Mouse (Mus musculus): ENCODE measurements around the gene Dip2c. TPM values are rescaled to one million over a fixed set of nuclear protein-coding genes. Genes with fewer than 3 reads are reported as not detected.
A peak's percentile ranks its signal among the peaks of the same experiment; 100 is the strongest.

The Dip2c gene
- polyA plus RNA-seq, 1 experiment from 2014 or later: 8.6 TPM

DNA sequence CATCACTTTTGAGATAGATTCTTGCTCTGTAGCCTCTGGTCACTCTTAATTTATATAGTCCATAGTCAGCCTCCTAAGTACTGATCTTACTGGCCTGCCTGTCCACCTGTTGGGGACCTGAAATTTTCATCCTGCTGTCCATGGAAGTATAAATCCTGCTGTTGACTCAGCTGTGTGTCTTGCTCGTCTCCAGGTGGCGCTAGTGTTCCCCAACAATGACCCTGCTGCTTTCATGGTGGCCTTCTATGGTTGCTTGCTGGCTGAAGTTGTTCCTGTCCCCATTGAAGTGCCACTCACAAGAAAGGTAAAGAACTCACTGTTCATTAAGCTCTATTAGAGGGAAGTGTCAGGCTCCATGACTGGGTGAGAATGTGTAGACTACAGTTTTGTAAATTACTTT, 286.6 kb downstream of the Dip2c start:
- no peak overlapping the region for H3K27ac ChIP-seq (ENCODE audit: low read depth)
- 10% methylated on average over 2 of the region's 2 CpGs for WGBS
- 0 out of 2 replicates have a peak, but pooled peaks cover 3% of the 10 kb centered on the region for H3K36me3 ChIP-seq (ENCODE audit: insufficient read depth)
- H3K4me3 ChIP-seq (ENCODE audit: low read depth, low read length): no peak overlapping the region
- no peaks in the 10 kb centered on the region for H3K4me1 ChIP-seq (ENCODE audit: insufficient read depth)
- H3K9me3 ChIP-seq (ENCODE audit: low read depth, low read length): no peaks in the 10 kb centered on the region
- no peak overlapping the region for H3K9ac ChIP-seq
- TF ChIP-seq CTCF (IDR thresholded peaks at IDR 0.05; ENCODE audit: low read depth): peak; percentile 58
- no peak for ATAC-seq (ENCODE audit: insufficient read depth)
- H3K27me3 ChIP-seq (ENCODE audit: insufficient read depth, low read length): no peaks in the 10 kb centered on the region
- H3K4me2 ChIP-seq: no peak overlapping the region
- DNase-seq: peak; percentile 51

DNA sequence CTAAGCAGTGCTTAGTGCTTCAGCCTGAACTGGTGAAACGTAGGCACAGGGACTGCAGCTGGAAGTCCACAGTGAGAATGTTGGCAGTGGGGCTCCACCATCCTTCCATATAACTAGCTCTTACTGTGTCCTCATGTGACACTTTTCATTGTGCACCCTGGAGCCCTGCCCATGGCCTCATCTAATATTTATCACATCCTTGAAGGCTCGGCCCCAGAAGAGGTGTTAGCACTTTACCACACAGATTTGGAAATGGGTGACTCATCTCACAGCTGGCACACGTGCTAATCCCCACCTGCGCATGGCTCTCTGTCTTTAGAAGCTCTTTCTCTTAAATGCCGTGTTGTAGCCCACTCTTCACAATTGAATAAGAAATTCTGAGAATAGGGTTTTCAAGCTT, 292.5 kb downstream of the Dip2c start:
- Histone ChIP-seq H3K4me1 (ENCODE audit: insufficient read depth) (no peaks in the 10 kb centered on the region), H3K9ac (no peak overlapping the region), H3K36me3 (ENCODE audit: insufficient read depth) (peaks cover 8% of the 10 kb centered on the region; the same call in 1 of the 2 replicates), H3K4me3 (ENCODE audit: low read depth, low read length) (no peak overlapping the region), H3K27me3 (ENCODE audit: insufficient read depth, low read length) (no peaks in the 10 kb centered on the region), H3K27ac (ENCODE audit: low read depth) (no peak overlapping the region), H3K4me2 (no peak overlapping the region), H3K9me3 (ENCODE audit: low read depth, low read length) (no peaks in the 10 kb centered on the region)
- ATAC-seq (ENCODE audit: insufficient read depth): no peak
- TF ChIP-seq CTCF (IDR thresholded peaks at IDR 0.05; ENCODE audit: low read depth): no peak
- DNase-seq: no peak
- WGBS: 78% methylated on average over 5 of the region's 5 CpGs

DNA sequence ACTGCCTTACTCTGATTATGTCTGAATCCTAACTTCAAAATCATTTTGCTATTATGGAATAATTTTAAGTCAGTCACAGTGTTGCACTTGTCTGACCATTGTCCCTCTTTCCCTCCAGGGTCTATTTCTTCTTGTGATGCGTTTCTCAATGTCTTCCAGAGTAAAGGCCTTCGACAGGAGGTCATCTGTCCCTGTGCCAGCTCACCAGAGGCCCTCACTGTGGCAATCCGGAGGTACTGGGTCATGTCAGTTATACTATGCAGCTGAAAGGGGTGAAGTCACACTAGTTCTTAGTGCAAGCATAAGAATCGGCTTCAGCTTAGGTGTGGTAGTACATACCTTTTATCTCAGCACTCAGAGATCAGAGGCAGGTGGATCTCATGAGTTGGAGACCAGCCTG, 300.4 kb downstream of the Dip2c start:
- no peak overlapping the region for H3K27ac ChIP-seq (ENCODE audit: low read depth)
- no peak for DNase-seq
- no peak for TF ChIP-seq CTCF (IDR thresholded peaks at IDR 0.05; ENCODE audit: low read depth)
- no peaks in the 10 kb centered on the region for H3K27me3 ChIP-seq (ENCODE audit: insufficient read depth, low read length)
- H3K4me1 ChIP-seq (ENCODE audit: insufficient read depth): no peaks in the 10 kb centered on the region
- no peaks in the 10 kb centered on the region for H3K36me3 ChIP-seq (ENCODE audit: insufficient read depth)
- no peak for ATAC-seq (ENCODE audit: insufficient read depth)
- no peaks in the 10 kb centered on the region for H3K9me3 ChIP-seq (ENCODE audit: low read depth, low read length)
- no peak overlapping the region for H3K4me3 ChIP-seq (ENCODE audit: low read depth, low read length)
- 87% methylated on average over 4 of the region's 4 CpGs for WGBS
- H3K4me2 ChIP-seq: no peak overlapping the region
- H3K9ac ChIP-seq: no peak overlapping the region

DNA sequence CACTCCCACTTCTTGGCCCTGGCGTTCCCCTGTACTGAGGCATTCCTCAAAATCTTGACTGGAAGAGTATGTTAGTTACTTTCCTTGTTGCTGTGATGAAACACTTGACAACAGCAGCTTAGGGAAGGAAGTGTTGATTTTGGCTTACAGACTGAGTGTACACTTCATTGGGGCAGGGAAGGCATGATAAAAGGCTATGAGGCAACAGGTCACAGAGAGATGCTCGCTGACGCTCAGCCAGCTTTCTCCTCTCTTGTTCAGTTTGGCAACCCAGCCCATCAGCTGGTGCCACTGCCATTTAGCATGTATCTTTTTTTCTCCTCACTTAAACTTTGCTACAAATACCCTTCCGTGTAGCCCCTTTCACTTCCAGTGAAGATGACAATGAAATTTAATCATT, 302.1 kb downstream of the Dip2c start:
- Histone ChIP-seq H3K27ac (ENCODE audit: low read depth) (no peak overlapping the region), H3K4me2 (no peak overlapping the region), H3K36me3 (ENCODE audit: insufficient read depth) (no peaks in the 10 kb centered on the region), H3K27me3 (ENCODE audit: insufficient read depth, low read length) (no peaks in the 10 kb centered on the region), H3K9me3 (ENCODE audit: low read depth, low read length) (no peaks in the 10 kb centered on the region), H3K4me1 (ENCODE audit: insufficient read depth) (no peaks in the 10 kb centered on the region), H3K4me3 (ENCODE audit: low read depth, low read length) (no peak overlapping the region), H3K9ac (no peak overlapping the region)
- no peak for TF ChIP-seq CTCF (IDR thresholded peaks at IDR 0.05; ENCODE audit: low read depth)
- 70% methylated on average over 4 of the region's 4 CpGs for WGBS
- DNase-seq (no peak), ATAC-seq (ENCODE audit: insufficient read depth) (no peak)

DNA sequence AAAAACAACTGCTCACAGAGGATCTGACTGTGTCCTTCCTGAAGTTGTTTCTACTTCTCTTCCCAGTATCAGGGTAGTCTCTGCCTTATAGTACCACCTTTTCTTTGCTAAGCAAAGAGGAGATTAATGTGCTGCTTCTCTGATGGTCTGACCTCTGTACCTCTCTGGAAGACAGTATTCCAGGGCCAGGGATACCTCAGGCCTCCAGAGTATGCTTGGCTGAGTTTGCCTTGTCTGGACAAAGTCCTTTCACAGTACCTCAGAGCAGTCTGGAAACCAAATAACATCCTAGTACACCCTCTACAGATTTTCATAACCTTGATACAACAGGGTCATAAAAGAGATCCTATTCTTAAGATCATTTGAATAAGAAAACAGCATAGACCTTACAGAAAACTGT, 305.5 kb downstream of the Dip2c start:
- H3K27ac ChIP-seq (ENCODE audit: low read depth): no peak overlapping the region
- no peak overlapping the region for H3K9ac ChIP-seq
- H3K36me3 ChIP-seq (ENCODE audit: insufficient read depth): no peaks in the 10 kb centered on the region
- H3K4me3 ChIP-seq (ENCODE audit: low read depth, low read length): no peak overlapping the region
- H3K27me3 ChIP-seq (ENCODE audit: insufficient read depth, low read length): no peaks in the 10 kb centered on the region
- TF ChIP-seq CTCF (IDR thresholded peaks at IDR 0.05; ENCODE audit: low read depth): no peak
- no peaks in the 10 kb centered on the region for H3K9me3 ChIP-seq (ENCODE audit: low read depth, low read length)
- no peaks in the 10 kb centered on the region for H3K4me1 ChIP-seq (ENCODE audit: insufficient read depth)
- ATAC-seq (ENCODE audit: insufficient read depth) (no peak), DNase-seq (no peak)
- H3K4me2 ChIP-seq: no peak overlapping the region

DNA sequence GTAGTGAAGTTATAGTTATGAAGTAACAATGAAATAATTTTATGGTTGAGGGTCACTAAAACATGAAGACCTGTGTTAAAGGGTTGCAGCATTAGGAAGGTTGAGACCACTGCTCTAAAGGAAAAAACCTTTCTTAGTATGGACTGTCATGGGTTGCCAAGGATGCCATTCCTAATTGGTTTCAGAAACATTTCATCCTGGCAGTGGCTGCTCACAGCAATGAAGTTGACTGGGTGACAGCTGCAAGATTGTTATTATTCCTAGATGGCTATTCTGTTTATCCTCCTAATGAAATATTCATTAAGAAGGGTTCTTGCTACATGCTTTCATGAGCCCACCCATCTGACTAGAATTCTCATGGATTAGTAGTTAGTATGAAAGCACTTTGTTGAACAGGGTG, 307.3 kb downstream of the Dip2c start:
- DNase-seq: no peak
- no peak overlapping the region for H3K4me3 ChIP-seq (ENCODE audit: low read depth, low read length)
- H3K9me3 ChIP-seq (ENCODE audit: low read depth, low read length): no peaks in the 10 kb centered on the region
- H3K36me3 ChIP-seq (ENCODE audit: insufficient read depth): no peaks in the 10 kb centered on the region
- no peaks in the 10 kb centered on the region for H3K4me1 ChIP-seq (ENCODE audit: insufficient read depth)
- TF ChIP-seq CTCF (IDR thresholded peaks at IDR 0.05; ENCODE audit: low read depth): no peak
- ATAC-seq (ENCODE audit: insufficient read depth): no peak
- H3K27me3 ChIP-seq (ENCODE audit: insufficient read depth, low read length): no peaks in the 10 kb centered on the region
- no peak overlapping the region for H3K9ac ChIP-seq
- H3K4me2 ChIP-seq: no peak overlapping the region
- no peak overlapping the region for H3K27ac ChIP-seq (ENCODE audit: low read depth)

DNA sequence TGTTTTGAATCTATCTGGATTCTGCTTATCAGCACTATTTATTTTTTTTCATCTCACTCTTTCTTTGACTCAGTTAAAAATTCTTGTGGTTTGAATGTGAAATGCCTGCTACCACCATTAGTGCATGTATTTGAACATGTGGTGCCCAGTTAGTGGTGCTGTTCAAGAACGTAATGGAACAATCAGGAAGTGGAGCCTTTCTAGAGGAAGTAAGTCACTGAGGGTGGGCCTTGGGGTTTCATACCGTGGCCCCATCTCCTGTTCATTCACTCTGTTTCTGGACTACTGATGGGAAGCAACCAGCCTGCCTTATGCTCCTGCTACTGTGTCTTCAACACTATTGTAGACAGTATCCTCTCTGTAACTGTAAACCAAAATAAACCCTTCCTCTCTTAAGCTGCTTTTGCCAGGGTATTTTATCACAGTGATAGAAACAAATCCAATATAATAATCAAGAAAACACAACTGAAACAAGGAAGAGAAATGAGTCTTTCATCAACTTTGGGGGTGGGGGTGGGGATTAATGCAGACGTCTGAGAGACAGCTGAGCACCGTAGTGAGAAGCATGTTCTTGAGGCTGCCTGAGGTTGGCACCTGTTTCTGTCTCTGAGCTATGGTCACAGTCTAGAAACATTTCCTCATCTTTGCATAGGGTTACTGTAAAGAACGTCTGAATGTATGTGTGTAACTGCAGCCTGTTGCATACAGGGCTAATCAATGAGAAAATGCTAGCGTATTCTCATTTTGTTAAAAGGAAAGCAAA, 323.2 kb downstream of the Dip2c start:
- Histone ChIP-seq H3K4me1 (ENCODE audit: insufficient read depth) (no peaks in the 10 kb centered on the region), H3K27ac (ENCODE audit: low read depth) (no peak overlapping the region), H3K27me3 (ENCODE audit: insufficient read depth, low read length) (no peaks in the 10 kb centered on the region), H3K4me3 (ENCODE audit: low read depth, low read length) (no peak overlapping the region), H3K9ac (no peak overlapping the region), H3K36me3 (ENCODE audit: insufficient read depth) (0 out of 2 replicates have a peak, but pooled peaks cover 2% of the 10 kb centered on the region), H3K4me2 (no peak overlapping the region), H3K9me3 (ENCODE audit: low read depth, low read length) (no peaks in the 10 kb centered on the region)
- TF ChIP-seq CTCF (IDR thresholded peaks at IDR 0.05; ENCODE audit: low read depth): no peak
- ATAC-seq (ENCODE audit: insufficient read depth) (no peak), DNase-seq (no peak)
- WGBS: 72% methylated on average over 6 of the region's 6 CpGs

Measured in lung, embryonic 14.5 days (tissue).